Mouse (Mus musculus): ENCODE data around the gene Phactr4.
A peak's percentile ranks its signal among the peaks of the same experiment; 100 is the strongest.

The Phactr4 gene

GRCm38 (mm10) chr4:132369953-132370750, 52.1 kb downstream of the Phactr4 start:
- DNase-seq (ENCODE audit: low spot score) = no peak

DNA sequence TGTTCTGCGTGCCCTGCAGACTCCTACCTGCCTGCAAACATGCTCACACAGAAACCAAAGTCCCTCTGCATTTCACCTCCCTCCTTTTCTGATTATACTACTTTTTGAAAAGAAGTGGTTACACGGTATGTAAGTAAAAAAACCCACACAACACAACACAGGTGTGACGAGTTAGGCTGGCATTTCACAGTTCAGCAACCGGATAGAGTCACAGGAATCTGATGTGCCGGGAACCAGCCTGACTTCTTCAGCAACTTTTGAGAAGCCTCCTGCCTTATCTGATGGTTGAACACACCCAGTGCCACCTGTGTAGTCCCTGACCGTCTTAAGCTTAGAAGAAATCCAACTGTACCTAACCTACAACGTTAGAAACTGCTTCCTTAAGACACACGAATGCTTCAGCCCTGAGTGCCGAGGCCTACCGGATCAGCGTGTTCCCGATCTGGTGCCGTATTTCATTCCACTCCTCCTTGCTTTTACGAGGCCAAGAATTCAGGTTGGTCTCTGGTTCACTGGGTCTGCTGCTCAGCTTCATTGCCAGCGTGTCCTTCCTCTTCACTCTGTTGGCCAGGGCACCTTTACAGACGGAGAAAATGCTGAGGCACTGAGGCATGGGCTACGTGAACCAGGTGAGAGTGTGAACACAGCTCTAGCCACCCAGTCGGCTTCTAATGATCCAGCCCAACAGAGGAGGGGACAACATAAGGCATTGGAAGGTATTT, 54.6 kb downstream of the Phactr4 start:
- DNase-seq (ENCODE audit: low spot score) = no peak

DNA sequence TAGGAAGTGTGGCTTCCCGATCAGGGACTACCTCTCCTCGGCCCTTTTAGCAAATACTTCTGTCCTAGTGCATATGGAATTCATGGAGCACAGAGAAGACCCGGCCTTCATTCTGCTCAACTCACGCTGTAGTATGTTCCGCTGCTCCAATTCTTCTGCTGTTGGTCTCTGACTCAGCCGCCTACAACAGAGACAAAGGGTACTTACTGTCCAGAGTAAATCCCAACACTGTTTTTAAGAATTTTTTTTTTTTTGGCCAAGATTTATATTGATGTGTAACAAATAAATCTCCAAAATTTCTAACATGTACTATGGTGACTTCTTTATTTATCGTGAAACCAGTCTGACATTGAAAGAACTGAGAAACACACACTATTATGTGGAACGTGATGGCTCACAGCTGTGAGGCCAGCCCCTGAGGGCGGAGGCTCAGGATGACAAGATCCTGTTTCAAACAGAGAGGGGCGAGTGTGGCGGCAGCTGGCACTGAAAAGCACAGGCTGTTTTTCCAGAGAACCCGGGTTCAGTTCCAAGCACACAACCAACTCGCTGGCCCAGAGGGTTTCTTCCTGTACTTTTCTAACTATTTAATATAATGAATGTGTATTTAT, 56.7 kb downstream of the Phactr4 start:
- no peak for DNase-seq (ENCODE audit: low spot score)

GRCm38 (mm10) chr4:132363487-132363886, 58.8 kb downstream of the Phactr4 start:
- DNase-seq (ENCODE audit: low spot score) = no peak

- no peak for DNase-seq (ENCODE audit: low spot score)
Measured at GRCm38 (mm10) chr4:132359510-132359909, 62.8 kb downstream of the Phactr4 start.

DNA sequence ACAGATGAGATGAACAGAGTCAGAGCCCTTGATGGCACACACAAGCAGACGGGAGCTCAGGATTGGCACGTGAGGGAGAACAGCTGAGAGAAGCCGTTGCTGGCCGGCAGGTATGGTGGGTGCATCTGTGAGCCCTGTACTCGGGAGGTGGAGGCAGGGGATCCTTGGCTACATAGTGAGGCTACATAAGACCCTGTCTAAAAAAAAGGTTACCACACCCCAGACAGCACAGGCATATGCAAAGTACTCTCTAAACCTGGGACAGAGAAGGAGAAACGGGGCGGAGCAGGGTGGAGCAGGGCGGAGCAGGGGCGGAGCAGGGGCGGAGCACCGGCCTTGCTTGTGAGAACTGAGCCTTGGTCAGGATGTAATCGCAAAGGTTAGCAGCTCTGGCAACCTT, 66.1 kb downstream of the Phactr4 start:
- peak; percentile 28 for DNase-seq (ENCODE audit: low spot score)

GRCm38 (mm10) chr4:132355403-132355802, 66.9 kb downstream of the Phactr4 start:
- no peak for DNase-seq (ENCODE audit: low spot score)

DNA sequence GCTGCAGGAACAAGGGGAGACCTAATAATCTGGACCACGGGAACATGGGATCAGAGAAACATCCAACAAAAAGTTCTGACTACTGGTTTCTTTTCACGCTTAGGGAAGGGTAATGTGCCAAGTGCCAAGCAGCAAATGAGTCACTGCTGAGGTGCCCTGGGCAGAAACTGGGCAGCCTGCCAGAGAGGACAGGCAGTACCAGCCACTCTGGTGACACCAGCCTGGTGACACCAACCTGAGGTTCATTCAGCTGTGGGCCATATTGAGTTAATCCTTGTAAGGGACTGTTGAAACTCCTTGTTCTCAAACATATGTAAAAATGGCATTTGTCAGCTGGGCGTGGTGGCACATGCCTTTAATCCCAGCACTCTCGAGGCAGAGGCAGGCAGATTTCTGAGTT, 67.7 kb downstream of the Phactr4 start:
- DNase-seq (ENCODE audit: low spot score) = no peak

DNA sequence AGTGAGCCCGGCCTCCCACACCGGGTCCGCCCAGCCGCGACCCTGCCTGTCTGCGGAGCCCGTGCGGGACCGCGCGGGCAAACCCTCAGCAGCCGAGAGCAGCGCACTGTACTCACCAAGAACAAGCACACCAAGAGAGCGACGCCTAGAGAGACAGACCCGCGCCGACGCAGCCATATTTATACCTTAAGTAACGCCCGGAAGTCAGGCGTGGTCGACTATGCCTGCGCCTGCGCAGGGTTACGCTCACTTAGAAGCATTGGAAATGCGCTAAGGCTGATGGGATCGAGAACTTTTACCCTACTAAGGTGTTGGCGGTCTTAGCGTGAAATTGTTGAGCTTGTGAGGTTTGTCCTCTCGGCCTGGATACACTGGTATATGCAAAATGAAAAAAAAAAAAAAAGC, 68.8 kb downstream of the Phactr4 start, which contains the start of gene Rcc1:
Gene Rcc1, minus strand, starts transcription at position 125 of the 405 bp plus-strand sequence.
- peak; percentile 86 for DNase-seq (ENCODE audit: low spot score)

DNA sequence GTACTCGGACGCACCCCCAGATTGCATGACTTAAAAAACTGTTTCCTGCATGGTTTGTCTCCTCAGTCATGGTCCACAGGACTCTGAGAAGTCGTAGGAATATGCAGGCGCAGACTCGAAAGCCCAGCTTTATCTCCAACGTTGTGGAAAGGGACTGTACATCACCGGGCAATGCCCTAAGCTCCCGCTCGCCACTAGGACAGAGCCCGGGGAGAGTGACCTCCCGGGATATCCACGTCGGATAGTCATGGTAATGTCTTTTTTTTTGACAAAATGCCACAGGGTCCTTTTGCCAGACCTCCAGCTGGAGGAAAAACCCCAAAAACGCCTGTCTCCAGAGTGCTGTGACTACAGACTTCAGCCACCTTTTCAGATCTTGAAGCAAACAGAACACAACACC, 69.5 kb downstream of the Phactr4 start:
- no peak for DNase-seq (ENCODE audit: low spot score)

DNA sequence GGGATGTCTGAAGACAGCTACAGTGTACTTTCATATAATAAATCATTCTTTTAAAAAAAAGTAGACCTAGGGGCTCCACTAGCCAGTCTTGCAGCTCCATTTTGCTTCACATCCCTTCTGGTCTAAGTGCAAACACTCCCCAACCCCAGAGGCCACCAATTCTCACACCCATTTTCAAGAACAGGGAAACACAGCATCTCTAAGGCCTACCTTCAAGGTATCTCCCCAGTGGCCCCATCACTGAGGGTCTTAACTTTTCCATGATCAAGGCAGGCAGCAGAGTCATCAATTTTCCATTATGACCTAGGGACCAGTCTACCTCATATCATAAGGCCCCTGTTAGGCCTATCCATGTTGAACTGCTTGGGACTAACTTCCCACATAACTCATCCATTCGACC, 70.9 kb downstream of the Phactr4 start:
- no peak for DNase-seq (ENCODE audit: low spot score)

DNA sequence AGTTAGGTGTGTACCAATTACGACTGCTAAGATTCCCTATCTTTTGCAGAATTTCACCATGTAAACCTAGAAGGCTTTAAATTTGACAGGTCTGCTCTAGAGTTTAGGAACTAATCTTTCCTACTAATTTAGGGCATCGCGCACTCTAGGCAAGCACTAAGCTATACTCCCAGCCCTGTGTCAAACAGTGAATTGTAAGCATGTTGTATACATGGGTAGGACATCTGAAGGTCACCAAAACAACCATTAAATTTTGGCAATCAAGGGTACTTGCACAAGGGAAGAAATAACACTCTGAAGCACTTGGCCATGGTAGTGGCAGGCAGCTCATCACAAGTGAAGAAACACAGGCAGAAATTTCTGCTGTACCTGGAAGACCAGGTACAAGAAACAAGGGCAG, 71.4 kb downstream of the Phactr4 start:
- DNase-seq (ENCODE audit: low spot score) = no peak

- DNase-seq (ENCODE audit: low spot score) = no peak
Measured at GRCm38 (mm10) chr4:132350123-132350740, 72.1 kb downstream of the Phactr4 start.

DNA sequence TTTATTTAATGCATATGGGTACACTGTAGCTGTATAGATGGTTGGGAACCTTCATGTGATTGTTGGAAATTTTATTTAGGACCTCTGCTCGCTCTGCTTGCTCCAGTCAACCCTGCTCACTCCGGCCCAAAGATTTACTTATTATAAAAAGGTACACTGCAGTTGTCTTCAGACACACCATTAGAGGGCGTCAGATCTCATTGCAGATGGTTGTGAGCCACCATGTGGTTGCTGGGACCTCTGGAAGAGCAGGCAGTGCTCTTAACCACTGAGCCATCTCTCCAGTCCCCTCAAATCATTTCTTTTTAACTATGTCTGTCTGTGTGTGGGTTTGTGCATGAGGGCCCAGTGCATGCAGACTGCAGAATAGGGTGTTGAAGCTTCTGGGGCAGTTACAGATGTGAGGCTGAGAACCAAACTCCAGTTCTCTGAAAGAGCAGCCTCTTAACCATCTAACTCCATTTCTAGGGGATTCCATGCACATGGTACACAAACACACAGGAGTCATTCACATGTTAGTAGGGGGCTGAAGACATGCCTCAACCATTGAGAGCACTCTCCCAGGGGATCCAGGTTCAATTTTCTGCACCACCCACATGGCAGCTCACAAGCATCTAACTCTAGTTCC, 72.7 kb downstream of the Phactr4 start:
- DNase-seq (ENCODE audit: low spot score) = no peak

DNA sequence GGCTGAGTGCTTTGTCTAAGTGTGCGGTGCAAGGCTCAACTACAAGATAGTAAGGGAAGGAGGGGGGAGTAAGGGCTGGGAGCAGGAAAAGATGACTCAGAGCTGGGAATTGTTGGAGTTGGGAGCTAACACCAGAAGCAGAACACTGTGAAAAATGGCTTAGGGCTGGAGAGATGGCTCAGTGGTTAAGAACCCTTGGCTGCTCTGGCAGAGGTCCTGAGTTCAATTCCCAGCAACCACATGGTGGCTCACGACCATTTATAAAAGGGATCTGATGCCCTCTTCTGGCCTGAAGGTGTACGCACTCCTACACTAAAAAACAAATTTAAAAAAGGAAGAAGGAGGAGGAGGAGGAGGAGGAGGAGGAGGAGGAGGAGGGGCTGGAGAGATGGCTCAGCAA, 75.6 kb downstream of the Phactr4 start:
- DNase-seq (ENCODE audit: low spot score) = no peak

DNA sequence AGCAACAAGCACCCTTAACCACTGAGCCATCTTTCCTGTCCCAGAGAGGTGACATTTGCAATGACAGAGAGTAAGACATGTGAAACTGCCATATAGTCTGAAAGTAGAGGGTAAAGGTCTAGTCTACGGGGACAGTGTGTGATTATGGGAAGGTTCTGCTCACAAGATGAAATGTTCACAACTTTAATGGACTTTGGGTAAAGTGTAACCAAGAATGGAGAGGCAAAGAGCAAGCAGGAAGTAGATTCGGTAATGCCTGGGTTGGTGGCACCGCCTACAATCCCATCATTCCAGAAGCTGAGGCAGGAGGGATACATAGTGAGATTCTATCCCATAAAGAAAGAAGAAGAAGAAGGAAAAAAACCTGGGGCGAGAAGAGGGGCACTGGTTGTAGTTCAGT, 76.0 kb downstream of the Phactr4 start:
- DNase-seq (ENCODE audit: low spot score) = no peak

DNA sequence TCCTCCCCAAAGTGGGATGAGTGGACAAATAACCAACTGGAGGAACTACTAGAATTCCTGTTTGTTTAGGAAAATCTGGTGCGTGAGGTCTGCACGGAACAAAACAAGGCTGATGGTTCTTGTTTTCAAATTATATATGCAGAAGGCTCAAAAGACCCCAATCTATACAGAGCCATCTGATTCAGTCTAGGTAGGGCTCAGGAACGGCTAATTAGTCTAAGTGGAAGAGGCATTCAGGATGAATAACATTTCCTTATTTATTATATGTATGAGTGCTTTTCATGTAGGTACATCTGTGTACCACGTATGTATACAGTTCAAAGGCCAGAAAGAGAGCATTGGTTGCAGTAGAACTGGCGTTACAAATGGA, 76.5 kb downstream of the Phactr4 start:
- DNase-seq (ENCODE audit: low spot score) = no peak

- DNase-seq (ENCODE audit: low spot score) = peak; percentile 98
Measured at GRCm38 (mm10) chr4:132345135-132345842, 77.0 kb downstream of the Phactr4 start.

GRCm38 (mm10) chr4:132344403-132345134, 77.7 kb downstream of the Phactr4 start:
- no peak for DNase-seq (ENCODE audit: low spot score)

DNA sequence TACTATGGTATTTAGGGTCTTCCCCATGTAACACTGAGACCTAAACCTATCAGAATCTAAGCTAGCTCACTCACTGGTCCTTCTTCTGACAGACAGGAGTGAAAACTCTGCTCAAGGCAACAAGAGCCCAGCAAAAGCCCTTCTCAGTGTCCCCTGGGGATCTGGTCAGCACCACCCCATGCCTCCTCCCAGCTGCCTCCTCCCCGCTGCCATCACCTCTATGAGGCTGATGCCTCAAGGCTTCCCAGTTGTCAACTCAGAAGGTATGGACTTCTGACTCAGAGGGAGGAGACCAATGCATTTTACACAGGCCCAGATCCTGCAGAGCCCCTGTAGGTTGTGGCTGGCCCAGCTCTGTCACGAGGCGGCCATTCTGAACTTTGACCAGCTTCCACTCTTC, 80.8 kb downstream of the Phactr4 start:
- DNase-seq (ENCODE audit: low spot score) = no peak

- DNase-seq (ENCODE audit: low spot score) = no peak
Measured at GRCm38 (mm10) chr4:132338943-132339342, 83.3 kb downstream of the Phactr4 start.
